Mouse (Mus musculus) ES-E14 (cell line): ENCODE results near the gene Stmnd1.

Experiments used
- CHD2 ChIP-seq: IDR thresholded peaks from 2 replicates; pipeline ENCODE4 v1.6.1; 2014; ENCODE audit warnings: mild to moderate bottlenecking, low read depth, low read length, inconsistent platforms
- ZC3H11A ChIP-seq: IDR thresholded peaks from 2 replicates; pipeline ENCODE4 v1.6.1; 2012; ENCODE audit warnings: low read depth, mild to moderate bottlenecking, inconsistent platforms, low read length, borderline replicate concordance
- ZNF384 ChIP-seq: IDR thresholded peaks from 2 replicates; pipeline ENCODE4 v1.6.1; 2012; ENCODE audit warnings: low read depth, low read length, inconsistent platforms

GRCm38 (mm10) chr13:46288372-46288771 is 14.9 kb downstream of the Stmnd1 start:
- no peak for TF ChIP-seq CHD2
- TF ChIP-seq ZC3H11A = no peak
- TF ChIP-seq ZNF384 = no peak
